Mouse (Mus musculus): ENCODE results near the gene Catip.
"Not testable (repeated sequence)": the region's sequence is repeated elsewhere in the genome, so short reads cannot be mapped to it uniquely, and the experiment has no call there.

The Catip gene
- long read RNA-seq, experiment 1, result 0 reads
- long read RNA-seq, experiment 2, result 0 reads

DNA sequence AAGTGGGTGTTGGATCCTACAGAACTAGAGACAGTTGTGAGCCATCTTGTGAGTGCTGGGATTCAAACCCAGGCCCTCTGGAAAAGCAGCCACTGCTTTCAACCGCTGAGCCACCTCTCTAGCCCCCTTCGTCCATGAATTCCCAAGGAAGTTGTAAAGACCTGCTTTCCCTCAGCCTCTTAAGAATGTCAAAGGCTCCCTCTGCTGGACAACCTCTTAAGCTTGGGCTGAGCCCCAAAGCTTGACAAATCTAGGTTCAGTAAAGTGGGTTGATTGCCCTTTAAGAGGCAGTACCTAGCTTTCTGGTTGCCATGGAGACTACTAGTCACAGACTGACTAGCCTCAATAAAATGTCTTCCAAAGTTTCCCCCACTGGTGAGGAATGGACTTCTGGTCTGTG lies at the start of gene Catip:
Catip (plus strand) TSS at position 297 of the 400 bp plus-strand sequence.
- intact Hi-C loops (cut with DNase I), result loop anchor here (1.0 to 5.0 kb wide), 2 partner anchors 49 to 155 kb away; no protein-coding TSS in a partner anchor

DNA sequence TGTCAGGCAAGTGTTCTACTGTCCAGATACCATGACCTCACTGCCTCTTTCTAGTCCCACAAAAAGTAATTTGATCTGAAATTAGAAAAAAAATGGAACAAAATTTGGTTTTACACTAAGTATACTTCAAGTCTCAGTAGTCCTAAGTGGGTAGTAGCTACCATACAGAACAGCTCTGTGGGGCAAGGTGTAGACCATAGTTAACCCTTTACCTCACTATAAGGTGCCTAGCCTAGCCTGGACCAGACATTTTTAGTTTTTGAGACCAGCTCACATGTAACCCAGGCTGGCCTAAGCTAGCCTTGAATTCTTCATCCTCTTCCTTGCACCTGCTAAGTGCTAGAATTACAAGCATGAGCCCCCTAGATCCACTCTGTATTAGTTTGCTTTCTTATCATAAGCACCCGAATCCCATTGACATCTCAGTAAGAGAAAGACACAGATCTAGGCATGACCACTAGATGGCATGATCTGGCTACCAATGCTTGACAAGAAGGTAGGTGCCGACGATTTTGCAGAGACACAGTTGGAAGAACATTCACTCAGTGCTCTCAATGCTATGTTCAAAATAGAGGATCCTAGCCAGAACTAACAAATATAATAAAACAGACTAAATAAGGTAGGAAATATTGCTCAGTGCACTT lies 48.7 kb upstream of the Catip start:
- intact Hi-C loops (cut with DNase I), result loop anchor here (1.0 to 5.0 kb wide), 2 partner anchors 49 to 139 kb away; partner anchors contain the start of gene Catip

DNA sequence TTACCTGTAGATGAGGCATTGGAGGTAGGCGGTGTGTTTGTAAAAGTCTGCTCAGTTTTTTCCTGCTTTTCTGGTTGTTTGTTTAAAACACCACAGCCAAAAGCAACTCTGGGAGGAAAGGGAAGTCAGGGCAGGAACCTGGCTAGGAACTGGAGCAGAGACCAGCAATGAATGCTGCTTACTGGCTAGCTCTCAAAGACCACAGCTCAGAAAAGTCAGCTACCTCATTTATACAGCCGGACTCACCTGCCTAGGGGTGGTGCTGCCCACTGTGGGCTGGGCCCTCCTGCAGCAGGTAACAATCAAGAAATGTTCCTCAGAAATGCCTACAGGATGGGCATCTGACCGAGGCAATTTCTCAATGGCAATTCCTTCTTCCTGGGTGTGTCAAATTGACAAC lies 47.1 kb upstream of the Catip start:
- intact Hi-C loops (cut with DNase I), result loop anchor here (5.0 kb wide), 1 partner anchor 138 kb away; no protein-coding TSS in a partner anchor

DNA sequence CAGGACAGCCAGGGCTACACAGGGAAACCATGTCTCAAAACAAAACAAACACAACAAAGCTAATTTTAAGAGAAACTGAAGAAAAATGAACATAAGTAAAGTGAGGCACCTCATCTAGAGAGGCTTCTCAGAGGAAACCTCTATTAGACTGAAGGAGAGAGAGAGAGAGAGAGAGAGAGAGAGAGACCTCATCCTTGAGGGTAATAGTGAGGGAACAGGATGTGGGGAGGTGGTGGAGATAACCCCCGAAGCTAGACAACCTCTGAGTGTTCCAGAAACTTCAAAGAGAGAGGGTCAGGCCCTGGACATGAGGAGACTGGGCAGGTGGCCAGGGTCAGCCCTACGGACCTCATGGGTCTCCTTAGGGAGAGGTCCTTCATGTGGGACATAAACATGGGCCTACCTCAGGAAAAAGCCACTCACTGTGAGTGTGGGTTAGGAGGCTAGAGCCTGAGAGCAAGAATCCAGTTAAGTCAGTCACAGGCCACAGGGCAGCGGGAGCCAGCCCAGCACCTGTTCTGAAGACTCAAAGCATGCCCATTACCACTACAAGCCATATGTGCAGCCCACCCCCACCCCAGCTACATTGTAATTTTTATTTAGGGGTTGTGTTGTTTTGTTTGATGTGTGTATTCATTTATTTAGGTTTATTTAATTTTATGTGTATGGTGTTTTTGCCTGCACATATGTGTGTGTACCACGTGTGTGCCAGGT lies 45.6 kb upstream of the Catip start:
- intact Hi-C loops (cut with DNase I), result no loop called here

DNA sequence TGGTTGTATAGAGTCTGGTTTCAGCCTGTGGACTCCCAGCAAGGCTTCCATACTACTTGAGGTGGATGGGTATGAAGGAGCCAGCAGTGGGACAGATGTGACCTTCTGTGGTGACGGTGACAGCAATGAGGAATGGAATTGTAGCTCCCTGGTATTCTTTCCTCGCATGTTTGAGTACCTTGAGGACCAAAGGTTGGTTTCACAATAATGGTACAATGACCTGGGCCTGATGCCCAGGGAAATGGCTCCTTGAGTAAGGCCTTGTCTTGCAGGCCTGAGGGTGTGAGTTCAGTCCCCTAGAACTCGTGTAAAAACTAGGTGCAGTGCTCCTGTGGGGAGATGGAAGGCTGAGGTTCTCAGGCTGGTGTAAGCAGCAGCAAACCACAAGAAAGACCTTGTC lies 43.2 kb upstream of the Catip start:
- intact Hi-C loops (cut with DNase I), result no loop called here

DNA sequence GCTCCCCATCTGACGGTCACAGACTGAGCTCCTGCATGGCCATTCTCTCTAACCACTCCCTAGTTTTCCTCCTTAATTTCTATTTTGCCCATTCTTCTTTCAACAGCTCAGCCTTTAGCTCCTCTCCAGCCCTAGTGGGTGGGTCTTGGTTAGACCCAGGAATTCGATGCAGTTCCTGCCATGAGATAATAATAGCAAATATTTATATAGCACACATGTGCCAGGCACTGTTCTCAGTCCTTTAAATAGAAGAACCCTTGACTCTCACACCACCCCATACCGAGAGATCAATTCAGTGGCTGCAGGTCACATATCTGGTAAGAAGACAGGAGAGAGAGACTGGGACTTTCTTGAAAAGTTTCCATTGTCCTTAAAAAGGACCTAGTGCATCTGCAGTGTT lies 40.5 kb upstream of the Catip start:
- intact Hi-C loops (cut with DNase I), result no loop called here

DNA sequence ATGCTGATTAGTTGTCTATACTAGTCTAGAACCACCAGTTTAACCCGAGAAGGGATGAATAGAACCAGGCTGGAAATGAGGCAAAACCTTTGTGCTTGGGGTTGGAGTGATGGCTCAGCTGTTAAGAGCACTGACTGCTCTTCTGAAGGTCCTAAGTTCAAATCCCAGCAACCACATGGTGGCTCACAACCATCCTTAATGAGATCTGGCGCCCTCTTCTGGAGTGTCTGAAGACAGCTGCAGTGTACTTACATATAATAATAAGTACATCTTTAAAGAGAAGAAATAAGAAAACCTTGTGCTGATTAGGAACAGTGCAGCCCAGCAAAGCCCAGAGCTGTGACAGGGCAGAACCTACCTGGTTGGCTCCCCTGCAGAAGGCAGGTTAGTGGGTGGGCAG lies 35.0 kb upstream of the Catip start:
- intact Hi-C loops (cut with DNase I), result not testable (repeated sequence)

DNA sequence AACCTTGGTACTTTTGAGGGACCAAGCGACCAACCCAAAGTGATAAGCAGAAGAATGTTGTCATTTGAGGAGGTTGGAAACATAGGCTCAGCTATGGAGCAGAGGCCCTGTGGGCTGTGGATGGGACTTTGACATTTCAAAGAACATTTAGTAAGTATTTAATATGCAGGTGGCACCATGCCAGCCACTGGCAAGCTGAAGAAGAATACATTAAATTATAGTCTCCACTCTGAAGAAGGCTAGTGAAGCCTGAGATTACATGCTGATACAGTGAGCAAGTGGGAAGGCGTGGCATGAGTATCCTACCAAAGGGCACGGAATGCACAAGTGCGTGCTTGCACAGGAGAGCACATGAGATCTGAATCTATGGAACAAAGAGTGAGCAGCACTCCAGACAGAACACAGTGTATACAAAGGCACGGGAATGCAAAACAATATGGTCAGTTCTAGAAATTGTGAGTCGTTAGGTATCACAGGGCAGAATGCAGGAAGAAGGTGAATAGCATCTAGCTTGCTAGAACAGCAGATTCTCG lies 31.9 kb upstream of the Catip start:
- intact Hi-C loops (cut with DNase I), result no loop called here

DNA sequence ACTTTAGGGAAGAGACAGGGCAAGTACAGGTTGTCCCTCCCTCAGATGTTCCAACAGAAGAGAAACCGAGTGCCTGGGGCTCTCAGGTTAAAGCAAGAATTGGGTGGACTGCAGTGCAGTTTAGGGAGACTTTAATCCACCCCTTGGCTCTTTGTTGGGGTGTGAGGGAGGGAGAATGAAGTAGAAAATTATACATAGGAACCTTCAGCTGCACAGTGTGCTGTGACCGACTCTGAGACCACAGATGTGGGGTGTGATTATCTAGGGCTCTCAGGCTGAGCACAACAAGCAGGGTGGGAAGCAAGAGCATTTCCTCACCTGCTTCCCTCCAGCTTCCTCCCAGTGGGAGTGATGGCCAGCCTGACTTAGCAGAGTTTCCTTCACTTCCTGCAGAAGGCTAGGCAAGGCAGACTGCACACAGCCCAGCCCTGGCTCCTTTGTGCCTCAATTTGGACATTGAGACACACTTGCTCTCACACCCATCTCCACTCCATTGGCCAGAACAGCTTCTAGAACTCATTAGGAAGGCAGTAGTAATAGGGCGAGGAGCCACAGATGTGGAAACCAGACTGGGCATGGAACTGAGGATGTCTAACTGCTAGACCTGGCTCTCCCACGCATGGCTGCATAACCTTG lies 30.7 kb upstream of the Catip start:
- intact Hi-C loops (cut with DNase I), result no loop called here

DNA sequence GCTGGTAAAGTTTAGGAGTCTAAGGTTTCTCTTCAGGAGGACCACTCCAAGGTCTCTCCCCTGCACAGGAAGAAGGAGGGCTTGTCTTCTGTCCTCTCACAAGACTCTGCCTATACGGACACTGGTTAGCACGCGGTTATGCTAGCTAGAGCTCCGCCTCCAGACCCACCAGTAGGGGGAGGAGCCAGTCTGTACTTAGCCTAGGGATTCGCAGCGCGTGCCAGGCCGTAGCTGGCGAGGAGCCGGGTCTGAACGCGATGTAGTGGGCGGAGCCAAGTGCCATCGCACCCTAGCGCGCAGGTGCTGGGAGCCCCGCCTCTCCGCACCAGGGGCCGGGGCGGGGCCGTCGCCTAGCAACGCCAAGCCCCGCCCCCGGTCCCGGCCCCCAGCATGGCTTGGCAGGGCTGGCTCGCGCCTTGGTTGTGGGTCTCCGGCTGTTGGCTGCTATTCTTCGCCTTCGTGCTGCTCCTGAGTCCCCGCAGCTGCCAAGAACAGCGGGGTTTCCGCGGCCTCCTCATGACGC lies 29.6 kb upstream of the Catip start:
- intact Hi-C loops (cut with DNase I), result no loop called here

DNA sequence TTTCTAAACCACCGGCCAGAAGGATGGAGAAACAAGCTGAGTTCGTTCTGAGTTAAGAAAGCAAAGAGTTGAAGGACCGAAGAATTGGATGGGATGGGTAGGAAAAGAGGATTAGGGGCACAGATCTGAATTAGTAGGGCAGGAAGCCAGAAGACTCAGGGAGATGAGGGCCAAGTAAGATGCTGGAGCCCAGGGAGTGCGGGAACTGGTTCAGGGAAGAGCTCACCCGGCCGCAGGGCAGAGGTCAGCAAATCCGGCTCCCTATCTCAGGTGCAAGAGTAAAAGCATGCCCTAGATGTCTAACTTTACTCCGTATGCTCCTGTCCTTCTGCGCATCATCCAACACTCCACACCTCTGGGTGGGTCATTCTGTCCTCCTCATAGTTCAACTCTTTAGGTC lies 29.0 kb upstream of the Catip start:
- intact Hi-C loops (cut with DNase I), result no loop called here

DNA sequence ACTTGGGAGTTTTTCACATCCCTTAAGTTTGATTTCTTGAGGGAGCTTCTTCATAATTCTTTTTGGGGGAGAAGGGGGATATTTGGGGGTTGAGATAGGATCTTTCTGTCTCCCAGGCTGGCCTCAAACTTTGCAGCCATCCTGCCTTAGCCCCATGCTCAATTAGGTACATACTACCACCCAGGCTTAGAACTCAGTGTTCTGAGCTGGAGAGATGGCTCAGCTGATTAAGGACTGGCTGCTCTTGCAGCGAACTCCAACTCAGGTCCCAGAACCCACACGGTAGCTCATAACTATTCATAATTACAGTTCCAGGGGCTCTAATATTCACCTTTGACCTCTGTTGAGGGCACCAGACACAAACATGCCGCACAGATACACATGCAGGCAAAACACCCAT lies 27.3 kb upstream of the Catip start:
- intact Hi-C loops (cut with DNase I), result no loop called here

DNA sequence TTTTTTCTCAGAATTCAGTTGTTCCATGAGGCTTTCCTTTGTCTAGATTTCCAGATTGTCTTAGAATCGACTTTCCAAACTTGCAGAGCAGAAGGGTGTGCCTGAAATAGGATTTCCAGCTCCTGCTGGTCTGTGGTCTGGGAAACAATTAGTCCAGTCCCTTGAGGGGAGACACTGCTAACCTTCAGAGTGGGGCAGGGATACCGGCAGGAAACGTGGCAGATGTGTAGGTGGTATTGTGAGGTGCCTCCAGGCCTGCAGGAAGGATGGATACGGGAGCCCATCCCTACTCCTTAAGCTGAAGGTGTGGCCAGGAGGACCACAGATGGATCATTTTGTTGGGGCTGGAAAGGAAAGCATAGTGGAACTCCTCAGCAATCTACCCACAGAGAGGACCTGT lies 26.9 kb upstream of the Catip start:
- intact Hi-C loops (cut with DNase I), result no loop called here

DNA sequence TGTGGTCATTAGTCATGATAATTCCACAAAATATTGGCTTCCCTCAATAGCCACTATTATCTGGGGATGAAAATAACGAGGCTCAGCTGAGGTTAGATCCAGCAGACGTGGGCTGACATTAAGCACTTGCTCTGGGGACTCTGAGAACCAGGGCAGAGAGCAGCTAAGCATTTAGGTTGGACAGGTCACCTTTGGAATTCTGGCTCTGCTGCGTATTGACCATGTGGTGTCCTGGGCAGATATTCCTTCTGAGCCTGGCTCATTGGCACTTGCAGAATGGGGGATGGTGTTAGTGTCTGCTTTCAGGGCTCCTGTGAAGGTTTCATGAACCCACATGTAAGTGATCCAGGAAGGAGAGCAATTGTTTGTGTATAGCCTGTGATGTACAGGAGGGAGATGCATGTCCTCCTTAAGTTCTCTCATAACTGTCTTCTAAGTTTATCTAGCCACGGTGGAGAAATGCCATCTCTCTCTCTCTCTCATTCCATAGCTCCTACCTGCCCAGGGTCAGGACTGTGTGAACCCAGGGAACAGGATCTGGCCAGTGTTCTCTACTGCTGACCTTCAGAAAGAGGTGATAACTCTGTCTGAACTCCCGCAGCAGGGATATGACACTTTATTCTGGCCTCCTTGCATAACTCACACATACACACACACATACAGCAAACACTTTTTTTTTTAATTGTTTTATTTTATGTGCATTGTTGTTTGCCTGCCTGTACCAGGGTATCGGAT lies 26.3 kb upstream of the Catip start:
- intact Hi-C loops (cut with DNase I), result no loop called here

DNA sequence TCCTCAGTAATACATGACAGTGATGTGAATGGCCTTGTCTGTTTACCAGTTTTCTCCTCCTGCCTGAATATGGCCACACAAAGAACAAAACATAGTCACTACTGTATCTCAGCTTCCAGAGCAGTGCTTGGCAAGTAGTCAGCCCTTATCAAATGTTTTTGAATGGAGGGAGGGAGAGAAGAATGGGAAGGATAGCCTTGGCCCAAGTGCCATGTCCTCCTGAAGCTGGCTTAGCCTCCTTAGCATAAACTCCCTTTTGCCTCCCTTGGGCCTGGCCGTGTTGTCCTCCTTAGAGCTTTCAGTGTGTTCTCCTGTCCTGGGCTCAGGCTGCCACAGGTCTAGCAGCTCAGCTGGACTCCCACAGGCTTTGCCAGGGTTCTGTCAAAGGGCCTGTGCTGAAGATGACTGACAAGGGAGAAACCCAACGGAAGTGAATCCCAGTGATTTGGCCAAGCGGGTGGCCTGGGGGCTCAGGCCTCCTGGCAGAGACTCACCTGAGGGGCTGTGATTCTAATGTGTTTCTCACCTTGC lies 24.6 kb upstream of the Catip start:
- intact Hi-C loops (cut with DNase I), result no loop called here

DNA sequence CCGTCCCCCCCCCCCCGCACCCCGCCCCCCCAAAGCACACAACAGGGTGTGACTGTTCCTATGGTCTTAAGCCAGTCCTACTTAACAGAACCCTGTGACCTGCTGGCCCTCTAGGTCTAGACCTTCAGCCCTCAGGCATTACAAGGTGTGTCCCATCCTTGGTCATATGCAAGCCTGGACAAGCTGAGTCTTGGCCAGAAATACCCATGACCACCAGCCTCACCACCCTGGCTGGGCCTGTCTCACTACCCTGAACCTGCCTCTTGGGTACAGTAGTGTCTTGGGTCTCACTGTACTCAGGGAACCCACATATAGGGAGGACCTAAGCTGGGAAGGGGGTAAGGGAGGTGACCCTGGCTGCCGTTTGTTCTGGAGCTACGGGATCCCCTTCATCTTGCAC lies 23.9 kb upstream of the Catip start:
- intact Hi-C loops (cut with DNase I), result no loop called here

DNA sequence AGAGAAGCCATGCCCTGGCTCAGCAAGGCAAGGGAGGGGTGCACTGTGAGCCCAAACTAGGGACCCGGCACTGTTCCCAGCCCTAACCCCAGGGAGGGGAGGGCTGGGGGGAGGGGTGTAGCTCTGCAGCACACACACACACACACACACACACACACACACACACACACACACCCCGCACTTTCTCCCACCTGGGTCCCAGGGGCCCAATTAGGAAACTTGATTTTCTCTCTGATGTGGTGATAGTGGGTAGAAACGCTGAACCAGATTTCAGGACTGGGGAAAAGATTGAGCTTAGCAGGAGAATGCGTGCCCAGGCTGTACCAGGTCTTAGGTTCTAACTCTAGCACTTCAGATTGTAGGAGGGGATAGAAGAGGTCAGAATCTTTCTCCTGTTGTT lies 23.3 kb upstream of the Catip start:
- intact Hi-C loops (cut with DNase I), result no loop called here

DNA sequence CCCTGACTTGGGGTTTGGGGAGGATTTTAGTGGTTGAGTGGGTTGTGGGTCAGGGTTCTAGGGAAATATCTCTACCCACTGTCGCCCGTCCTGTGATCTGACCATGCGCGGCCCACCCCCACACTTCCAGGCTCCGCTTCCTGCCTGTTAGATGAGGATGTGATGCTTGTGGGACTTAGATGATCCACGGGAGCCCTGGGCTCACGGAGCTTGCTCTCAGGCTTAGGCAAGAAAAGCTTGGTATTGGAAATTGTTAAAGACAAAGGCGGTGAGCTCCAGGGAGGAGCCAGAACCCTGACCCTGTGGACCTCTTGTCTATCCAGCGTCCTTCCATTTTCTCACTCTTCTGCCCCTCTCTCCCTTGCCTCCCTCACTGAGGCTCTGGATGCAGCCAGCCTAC lies 22.0 kb upstream of the Catip start:
- intact Hi-C loops (cut with DNase I), result no loop called here

DNA sequence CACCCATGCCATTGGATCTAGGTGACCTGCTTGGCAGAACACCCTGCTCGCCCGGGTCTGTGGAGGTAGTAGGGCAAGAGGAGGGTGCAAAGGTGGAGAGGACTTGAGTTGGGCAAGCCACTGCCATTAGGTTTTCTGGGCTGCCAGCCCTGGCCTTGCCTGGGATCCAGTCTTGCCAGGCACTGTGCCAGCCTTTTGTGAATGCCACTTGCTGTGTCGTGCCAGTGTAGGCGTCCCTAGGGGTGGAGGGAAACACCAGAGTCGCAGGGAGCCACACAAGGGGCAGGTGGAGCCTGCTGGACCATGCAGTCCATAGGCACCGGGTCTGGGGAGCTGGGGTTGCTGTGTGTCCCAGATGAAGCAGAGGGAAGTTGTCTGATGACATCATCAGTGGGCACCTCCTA lies 21.5 kb upstream of the Catip start:
- intact Hi-C loops (cut with DNase I), result no loop called here

DNA sequence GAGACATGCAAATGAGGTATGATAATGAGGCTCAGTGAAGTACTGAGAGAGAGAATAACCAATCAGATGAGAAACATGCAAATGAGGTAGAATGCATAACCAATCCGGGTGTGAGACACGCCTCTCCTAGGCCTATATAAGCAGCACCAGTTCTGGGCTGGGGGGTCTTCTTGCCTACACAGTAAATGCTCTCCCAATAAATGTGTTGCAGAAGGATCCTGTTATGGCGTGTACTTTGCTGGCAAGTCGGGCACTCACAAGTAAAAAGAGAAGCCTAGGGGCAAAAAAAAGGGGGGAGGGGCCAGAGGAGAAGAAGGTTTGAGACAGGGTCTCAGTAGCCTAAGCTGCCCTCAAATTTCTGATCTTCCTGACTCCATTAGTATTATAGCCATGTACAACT lies 20.9 kb upstream of the Catip start:
- intact Hi-C loops (cut with DNase I), result not testable (repeated sequence)

DNA sequence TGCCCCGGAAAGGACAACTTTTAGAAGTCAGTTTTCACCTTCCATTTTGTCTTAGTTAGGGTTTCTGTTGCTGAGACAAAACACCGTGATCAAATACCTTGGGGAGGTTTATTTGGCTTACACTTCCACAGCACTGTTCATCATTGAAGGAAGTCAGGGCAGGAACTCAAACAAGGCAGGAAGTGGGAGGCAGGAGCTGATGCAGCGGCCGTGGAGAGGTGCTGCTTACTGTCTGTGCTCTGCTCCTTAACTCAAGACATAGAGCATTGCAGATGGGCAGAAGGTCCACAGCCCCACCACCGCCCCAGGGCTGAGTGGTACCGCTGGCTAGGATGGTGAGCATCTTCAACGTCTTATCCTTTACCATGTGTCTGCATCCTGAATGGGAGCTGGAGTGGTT lies 20.0 kb upstream of the Catip start:
- intact Hi-C loops (cut with DNase I), result no loop called here
